Mouse (Mus musculus) stomach, postnatal 0 days (tissue): ENCODE measurements around the gene Ndufb3. TPM values are rescaled to one million over a fixed set of nuclear protein-coding genes. Genes with fewer than 3 reads are reported as not detected.
A peak's percentile ranks its signal among the peaks of the same experiment; 100 is the strongest.

Experiments
- ATAC-seq: fragments of 200-750 bp; cut with Nextera tagmentation; 2 replicates; pipeline ENCODE4 v1.8.0; 2017; ENCODE audit not compliant: low FRiP score, low TSS enrichment
- DNase-seq: peaks from one replicate; pipeline ENCODE4 v3.0.0-alpha.2; 2016; ENCODE audit warnings: low spot score
- H3K27ac ChIP-seq: fragments of 300-500 bp; sonication (generic); replicated peaks from 2 replicates; pipeline ENCODE4 v1.5.1; 2014; ENCODE audit warnings: mild to moderate bottlenecking, control low read depth
- H3K27me3 ChIP-seq: fragments of 300-500 bp; sonication (generic); 2 replicates; pipeline ENCODE4 v1.6.1; 2014; ENCODE audit warnings: low read length; ENCODE audit not compliant: control insufficient read depth, insufficient read depth
- H3K36me3 ChIP-seq: fragments of 300-500 bp; sonication (generic); 2 replicates; pipeline ENCODE4 v1.6.1; 2014; ENCODE audit warnings: low read length, mixed read lengths; ENCODE audit not compliant: control insufficient read depth, insufficient read depth
- H3K4me1 ChIP-seq: fragments of 300-500 bp; sonication (generic); replicated peaks from 2 replicates; pipeline ENCODE4 v1.6.1; 2014; ENCODE audit warnings: antibody characterized with exemption; ENCODE audit not compliant: control insufficient read depth, insufficient read depth
- H3K4me2 ChIP-seq: fragments of 300-500 bp; sonication (generic); replicated peaks from 2 replicates; pipeline ENCODE4 v1.6.1; 2014; ENCODE audit warnings: low read depth, mild to moderate bottlenecking, control low read depth, moderate library complexity
- H3K4me3 ChIP-seq: fragments of 300-500 bp; sonication (generic); 2 replicates; pipeline ENCODE4 v1.5.1; 2014; ENCODE audit warnings: low read depth, low read length, control low read depth
- H3K9ac ChIP-seq: fragments of 300-500 bp; sonication (generic); 2 replicates; pipeline ENCODE4 v1.6.1; 2014; ENCODE audit warnings: mild to moderate bottlenecking, low read length, control low read depth, mixed read lengths
- H3K9me3 ChIP-seq: fragments of 300-500 bp; sonication (generic); 2 replicates; pipeline ENCODE4 v1.6.1; 2016; ENCODE audit warnings: low read length; ENCODE audit not compliant: control insufficient read depth
- CTCF ChIP-seq: IDR thresholded peaks from 2 replicates; pipeline ENCODE4 v1.5.1; 2016; ENCODE audit warnings: antibody characterized with exemption, low read depth, mild to moderate bottlenecking, moderate library complexity
- EP300 ChIP-seq: optimal IDR thresholded peaks from 2 replicates; pipeline ENCODE3; 2016; ENCODE audit warnings: antibody characterized with exemption
- WGBS: fragments of 180-500 bp; shearing (Covaris S2); extraction: QIAGEN DNeasy Blood & Tissue Kit; methylation state at CpG from one replicate; pipeline ENCODE4 v1.1.7; 2014; 5-methylcytosine and 5-hydroxymethylcytosine counted together
- polyA plus RNA-seq: library from polyadenylated mRNA; unstranded; fragments of >200 nt; fragmentation: Nextera tagmentation; extraction: Ambion mirVana; gene quantifications from 2 replicates; pipeline ENCODE4 v1.2.1, GENCODE M21; 2015

Ndufb3 gene
- polyA plus RNA-seq, 1 experiment from 2014 or later, result 217 TPM

DNA sequence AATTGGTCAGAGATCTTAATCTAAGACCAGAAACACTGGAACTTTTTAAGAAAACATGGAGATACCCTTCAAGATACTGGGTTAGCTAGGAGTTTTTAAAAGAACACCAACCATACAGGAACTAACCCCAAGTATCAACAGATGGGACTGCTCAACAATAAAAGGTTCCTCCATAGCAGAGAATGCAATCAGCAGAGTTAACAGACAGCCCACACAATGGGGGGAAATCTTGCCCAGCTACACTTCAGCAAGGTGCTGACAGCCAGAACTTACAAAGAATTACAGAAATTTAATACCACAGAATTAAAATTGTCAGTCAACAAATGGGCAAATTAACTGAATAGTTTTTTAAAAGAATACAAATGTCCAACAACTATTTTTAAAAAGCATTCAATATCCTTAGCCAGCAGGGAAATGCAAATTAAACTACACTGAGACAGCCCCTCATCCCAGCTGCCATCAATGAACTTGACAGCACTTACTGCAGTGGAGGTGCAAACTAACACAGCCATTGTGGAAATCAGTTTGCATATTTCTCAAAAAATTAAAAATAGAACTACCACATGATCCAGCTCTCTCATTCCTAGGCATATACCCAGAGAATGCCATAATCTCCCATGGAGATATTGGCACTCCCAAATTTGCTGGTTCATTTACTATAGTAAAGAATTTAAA, 17.6 kb upstream of the Ndufb3 start:
- Histone ChIP-seq H3K27ac (no peak overlapping the region), H3K4me2 (no peak overlapping the region), H3K4me1 (no peaks in the 10 kb centered on the region), H3K9ac (no peak overlapping the region), H3K4me3 (no peak overlapping the region), H3K9me3 (no peaks in the 10 kb centered on the region), H3K36me3 (no peaks in the 10 kb centered on the region), H3K27me3 (no peaks in the 10 kb centered on the region)
- TF ChIP-seq EP300 (no peak), CTCF (no peak)
- no peak for DNase-seq
- ATAC-seq, result no peak

DNA sequence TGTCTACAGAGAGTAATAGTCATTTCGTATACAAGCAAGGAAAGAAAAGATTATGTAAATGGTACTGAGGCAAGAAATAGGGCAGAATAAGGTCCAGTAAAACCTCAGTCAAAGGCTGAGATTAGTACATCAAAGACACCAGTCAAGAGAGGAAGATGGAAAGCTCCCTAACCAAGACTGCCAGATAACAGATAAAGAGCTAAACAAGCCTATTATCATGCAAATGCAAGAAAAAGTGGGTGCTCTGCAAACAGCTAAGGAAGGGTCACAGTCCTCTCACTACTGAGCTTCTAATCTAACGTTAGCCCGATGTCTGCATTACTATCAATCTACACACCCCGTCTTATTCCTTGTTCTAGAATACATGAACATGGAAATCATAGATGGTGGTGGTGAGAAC, 15.7 kb upstream of the Ndufb3 start:
- Histone ChIP-seq H3K4me2 (no peak overlapping the region), H3K27ac (no peak overlapping the region), H3K9me3 (no peaks in the 10 kb centered on the region), H3K9ac (no peak overlapping the region), H3K4me1 (no peaks in the 10 kb centered on the region), H3K36me3 (no peaks in the 10 kb centered on the region), H3K4me3 (no peak overlapping the region), H3K27me3 (no peaks in the 10 kb centered on the region)
- TF ChIP-seq CTCF (no peak), EP300 (no peak)
- ATAC-seq, result no peak
- DNase-seq, result no peak
- 52% methylated on average over 4 of the region's 4 CpGs for WGBS

GRCm38 (mm10) chr1:58579179-58579578, 7.0 kb upstream of the Ndufb3 start:
- WGBS, result 89% methylated on average over 2 of the region's 2 CpGs

DNA sequence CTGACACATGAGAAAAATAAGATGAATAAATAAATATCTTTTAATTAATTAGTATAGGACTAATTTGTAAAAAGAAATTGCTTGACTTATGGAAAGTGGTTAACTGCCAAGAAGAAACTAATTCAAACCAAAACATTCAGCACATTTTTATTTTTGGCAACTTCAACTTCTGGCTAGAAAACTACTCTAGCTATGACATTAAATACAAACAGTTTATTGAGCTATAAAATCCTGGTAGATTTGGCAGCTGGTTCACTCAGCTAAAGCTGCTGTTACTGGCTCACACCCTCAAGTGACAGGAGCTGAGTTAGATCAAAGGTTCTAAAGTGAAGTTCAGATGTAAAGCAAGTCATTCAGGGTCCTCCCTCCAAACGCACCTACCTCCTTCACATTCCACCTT, 3.6 kb upstream of the Ndufb3 start:
- DNase-seq (no peak), ATAC-seq (no peak)
- Histone ChIP-seq H3K27ac (no peak overlapping the region), H3K36me3 (no peaks in the 10 kb centered on the region), H3K4me3 (no peak overlapping the region), H3K9me3 (no peaks in the 10 kb centered on the region), H3K4me1 (no peaks in the 10 kb centered on the region), H3K4me2 (no peak overlapping the region), H3K27me3 (no peaks in the 10 kb centered on the region), H3K9ac (no peak overlapping the region)
- WGBS, result 57% methylated on average over 1 of the region's 1 CpGs
- TF ChIP-seq CTCF (no peak), EP300 (no peak)

More at GRCm38 (mm10) chr1:58579179-58579578, 7.0 kb upstream of the Ndufb3 start:
- Histone ChIP-seq H3K27me3 (no peaks in the 10 kb centered on the region), H3K4me1 (no peaks in the 10 kb centered on the region), H3K9ac (no peak overlapping the region), H3K4me2 (no peak overlapping the region), H3K4me3 (no peak overlapping the region), H3K36me3 (no peaks in the 10 kb centered on the region), H3K9me3 (no peaks in the 10 kb centered on the region), H3K27ac (no peak overlapping the region)
- ATAC-seq, result no peak
- TF ChIP-seq CTCF (peak; percentile 67), EP300 (no peak)
- DNase-seq, result peak; percentile 40

DNA sequence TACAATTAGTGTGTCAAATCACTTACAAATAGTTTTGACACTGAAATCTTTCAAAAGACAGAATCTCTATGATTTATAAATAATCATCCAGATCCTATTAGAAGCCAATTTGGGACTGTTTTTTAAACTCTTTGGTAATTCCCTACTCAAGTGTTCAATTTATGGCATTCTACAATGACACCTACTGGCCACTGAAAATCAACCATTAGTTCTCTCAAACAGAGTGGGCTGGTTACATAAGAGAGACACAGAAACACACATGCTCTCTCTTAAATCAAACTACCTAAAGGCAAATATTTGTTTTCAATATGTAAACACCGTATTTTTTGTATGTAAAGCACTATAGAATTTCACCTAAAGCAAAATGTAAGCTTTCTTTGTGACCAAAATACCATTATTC, 1.9 kb upstream of the Ndufb3 start:
- Histone ChIP-seq H3K4me1 (no peaks in the 10 kb centered on the region), H3K9me3 (no peaks in the 10 kb centered on the region), H3K4me2 (no peak overlapping the region), H3K9ac (no peak overlapping the region), H3K27me3 (no peaks in the 10 kb centered on the region), H3K4me3 (no peak overlapping the region), H3K27ac (no peak overlapping the region), H3K36me3 (no peaks in the 10 kb centered on the region)
- DNase-seq (no peak), ATAC-seq (no peak)
- WGBS, result 53% methylated on average over 1 of the region's 1 CpGs
- TF ChIP-seq CTCF (peak; percentile 58), EP300 (no peak)

GRCm38 (mm10) chr1:58585373-58586170, 612 bp upstream of the Ndufb3 start:
- no peak for TF ChIP-seq EP300
- no peak for TF ChIP-seq CTCF
- Histone ChIP-seq H3K27ac (peak overlapping the region; percentile 73; the same call in 1 of the 2 replicates), H3K4me1 (no peaks in the 10 kb centered on the region), H3K4me2 (peak overlapping the region; percentile 73), H3K4me3 (peak overlapping the region; percentile 75), H3K27me3 (no peaks in the 10 kb centered on the region), H3K36me3 (no peaks in the 10 kb centered on the region), H3K9me3 (no peaks in the 10 kb centered on the region), H3K9ac (peak overlapping the region; percentile 83)
- ATAC-seq (peak; percentile 71; the same call in 1 of the 2 replicates), DNase-seq (no peak)
- WGBS, result 2% methylated on average over 36 of the region's 36 CpGs
